Mouse (Mus musculus) C3H10T1/2 (cell line): Measurements from ENCODE around the gene Tex14. TPM values are rescaled to one million over a fixed set of nuclear protein-coding genes. Genes with fewer than 3 reads are reported as not detected.

Experiments used
- polyA plus RNA-seq, 2 experiments: library from polyadenylated mRNA; unstranded; fragments of >200 nt; fragmentation: generic; extraction: Trizol; gene quantifications; one replicate each; pipeline ENCODE4 v1.2.1; 2012; ENCODE audit warnings: missing spikeins in 2 of 2

Gene Tex14
- under 1 TPM in 1 of 2 experiments, not detected in 1; 0.01 TPM for polyA plus RNA-seq

GRCm38 (mm10) chr11:87404876-87405275 lies at the start of gene Tex14, which contains the start of gene Rad51c:
TSS of gene Tex14 (plus strand) at chr11:87405065.
TSS of gene Rad51c (minus strand) at chr11:87404954.

GRCm38 (mm10) chr11:87358331-87359261 lies 46.3 kb upstream of the Tex14 start, which contains the start of gene Ppm1e:
TSS of gene Ppm1e (minus strand) at chr11:87359023.

GRCm38 (mm10) chr11:87566501-87566900 lies 161.6 kb downstream of the Tex14 start, which contains the start of gene Gm11492:
TSS of gene Gm11492 (plus strand) at chr11:87566653.

GRCm38 (mm10) chr11:87568255-87568953 lies 163.5 kb downstream of the Tex14 start, which contains the start of gene Sept4:
TSS of gene Sept4 (plus strand) at chr11:87568903.

GRCm38 (mm10) chr11:87591526-87592353 lies 186.9 kb downstream of the Tex14 start, which contains the start of gene Mtmr4:
TSS of gene Mtmr4 (plus strand) at chr11:87592162.

Other genes starting within 250 kb of the Tex14 start
- gene Ppm1e, start 46.0 kb upstream of the Tex14 start, polyA plus RNA-seq, result under 1 TPM; 0.18 to 0.21 TPM
- gene Rad51c, start 111 bp upstream of the Tex14 start, polyA plus RNA-seq, result 1 to 10 TPM; 2.9 to 5.1 TPM
- gene Gm11492, start 161.6 kb downstream of the Tex14 start, polyA plus RNA-seq, result not detected
- gene Sept4, start 163.8 kb downstream of the Tex14 start, polyA plus RNA-seq, result under 1 TPM; 0.15 to 0.27 TPM
- gene Mtmr4, start 187.1 kb downstream of the Tex14 start, polyA plus RNA-seq, result 10 to 100 TPM in 1 of 2 experiments, 1 to 10 TPM in 1; 8.8 to 21.6 TPM
- gene Hsf5, start 212.1 kb downstream of the Tex14 start, polyA plus RNA-seq, result under 1 TPM in 1 of 2 experiments, not detected in 1; 0.07 TPM